Mouse (Mus musculus) testis, adult 2 months (tissue): ENCODE data around the gene Yipf3. TPM values are rescaled to one million over a fixed set of nuclear protein-coding genes. Genes with fewer than 3 reads are reported as not detected.

ENCODE experiments used
- H3K27ac ChIP-seq: fragments of 200-500 bp; 2 replicates; pipeline ENCODE4 v1.5.1; 2012; ENCODE audit warnings: low read depth, low read length; ENCODE audit not compliant: control insufficient read depth, insufficient read depth
- H3K27me3 ChIP-seq: fragments of 200-500 bp; 2 replicates; pipeline ENCODE4 v1.6.1; 2012; ENCODE audit warnings: mild to moderate bottlenecking, low read length, moderate library complexity; ENCODE audit not compliant: control insufficient read depth, insufficient read depth
- H3K36me3 ChIP-seq: fragments of 200-500 bp; 2 replicates; pipeline ENCODE4 v1.6.1; 2012; ENCODE audit warnings: mild to moderate bottlenecking, low read length; ENCODE audit not compliant: control insufficient read depth, insufficient read depth
- H3K4me1 ChIP-seq: fragments of 200-500 bp; 2 replicates; pipeline ENCODE4 v1.6.1; 2012; ENCODE audit warnings: low read length; ENCODE audit not compliant: control insufficient read depth, insufficient read depth
- H3K4me3 ChIP-seq: fragments of 200-500 bp; 2 replicates; pipeline ENCODE4 v1.5.1; 2012; ENCODE audit warnings: low read depth, mild to moderate bottlenecking, low read length, moderate library complexity, mixed read lengths; ENCODE audit not compliant: control insufficient read depth
- CTCF ChIP-seq: fragments of 200-500 bp; IDR thresholded peaks from 2 replicates; pipeline ENCODE4 v1.5.1; 2012; ENCODE audit warnings: low read depth, mild to moderate bottlenecking, inconsistent platforms, low read length, moderate library complexity; ENCODE audit not compliant: control insufficient read depth, insufficient read depth, insufficient replicate concordance
- POLR2A ChIP-seq: fragments of 200-500 bp; IDR thresholded peaks from 2 replicates; pipeline ENCODE4 v1.6.1; 2012; ENCODE audit warnings: low read depth, mild to moderate bottlenecking, inconsistent platforms, low read length, moderate library complexity; ENCODE audit not compliant: control insufficient read depth
- polyA plus RNA-seq: library from polyadenylated mRNA; depleted of rRNA; stranded (reverse); fragments of >200 nt; gene quantifications from 2 replicates; pipeline ENCODE4 v1.2.3, GENCODE M21; 2012; rRNA removed

Gene Yipf3
- polyA plus RNA-seq, 1 experiment, result 75.4 TPM

- Histone ChIP-seq H3K36me3 (no peaks in the 10 kb centered on the region), H3K27me3 (peaks cover 3% of the 10 kb centered on the region; the same call in 1 of the 2 replicates), H3K27ac (no peak overlapping the region), H3K4me1 (peaks cover 15% of the 10 kb centered on the region), H3K4me3 (no peak overlapping the region)
- TF ChIP-seq POLR2A, result no peak
- TF ChIP-seq CTCF, result no peak
These were observed 54.0 kb downstream of the Yipf3 start for GRCm38 (mm10) chr17:46301892-46302291.

Other genes starting within 250 kb of the Yipf3 start
- gene Vegfa, start 215.7 kb upstream of the Yipf3 start, polyA plus RNA-seq, result 13.2 and 13.5 TPM in 2 replicates
- gene Mrps18a, start 137.1 kb upstream of the Yipf3 start, polyA plus RNA-seq, result 74.0 and 89.6 TPM in 2 replicates
- 240 and 252 TPM in 2 replicates for gene Rsph9, start 103.9 kb upstream of the Yipf3 start, polyA plus RNA-seq
- 23.7 and 24.5 TPM in 2 replicates for gene Mad2l1bp, start 94.5 kb upstream of the Yipf3 start, polyA plus RNA-seq
- gene Gtpbp2, start 87.0 kb upstream of the Yipf3 start, polyA plus RNA-seq, result 149 and 155 TPM in 2 replicates
- 8.1 and 8.7 TPM in 2 replicates for gene Polh, start 45.4 kb upstream of the Yipf3 start, polyA plus RNA-seq
- gene Xpo5, start 45.3 kb upstream of the Yipf3 start, polyA plus RNA-seq, result 25.1 and 26.4 TPM in 2 replicates
- gene Polr1c, start within 50 bp of the Yipf3 start, polyA plus RNA-seq, result 57.5 and 68.8 TPM in 2 replicates
- 106 and 120 TPM in 2 replicates for gene Lrrc73, start 5.5 kb downstream of the Yipf3 start, polyA plus RNA-seq
- gene Tjap1, start 34.9 kb downstream of the Yipf3 start, polyA plus RNA-seq, result 33.1 and 39.0 TPM in 2 replicates
- 0.38 and 0.97 TPM in 2 replicates for gene Dlk2, start 49.3 kb downstream of the Yipf3 start, polyA plus RNA-seq
- 8.8 and 8.9 TPM in 2 replicates for gene Abcc10, start 80.3 kb downstream of the Yipf3 start, polyA plus RNA-seq
- 71.7 and 73.7 TPM in 2 replicates for gene Zfp318, start 135.7 kb downstream of the Yipf3 start, polyA plus RNA-seq
- gene Crip3, start 180.8 kb downstream of the Yipf3 start, polyA plus RNA-seq, result 7.4 and 8.5 TPM in 2 replicates
- 1.3 and 1.5 TPM in 2 replicates for gene Slc22a7, start 190.4 kb downstream of the Yipf3 start, polyA plus RNA-seq
- 80.7 and 92.4 TPM in 2 replicates for gene Ttbk1, start 239.6 kb downstream of the Yipf3 start, polyA plus RNA-seq
- 8.7 and 9.4 TPM in 2 replicates for gene Dnph1, start 248.6 kb downstream of the Yipf3 start, polyA plus RNA-seq